Mouse (Mus musculus) liver, adult 2 months (tissue): Measurements from ENCODE around the gene Tmem109.

Experiments
- CTCF ChIP-seq: fragments of 200-500 bp; IDR thresholded peaks from 2 replicates; pipeline ENCODE4 v1.5.1; 2011; ENCODE audit warnings: low read depth, low read length, control low read depth
- POLR2A ChIP-seq: fragments of 200-500 bp; IDR thresholded peaks from 2 replicates; pipeline ENCODE4 v1.6.1; 2011; ENCODE audit warnings: low read length, control low read depth; ENCODE audit not compliant: insufficient read depth; ENCODE audit errors: extremely low read depth

DNA sequence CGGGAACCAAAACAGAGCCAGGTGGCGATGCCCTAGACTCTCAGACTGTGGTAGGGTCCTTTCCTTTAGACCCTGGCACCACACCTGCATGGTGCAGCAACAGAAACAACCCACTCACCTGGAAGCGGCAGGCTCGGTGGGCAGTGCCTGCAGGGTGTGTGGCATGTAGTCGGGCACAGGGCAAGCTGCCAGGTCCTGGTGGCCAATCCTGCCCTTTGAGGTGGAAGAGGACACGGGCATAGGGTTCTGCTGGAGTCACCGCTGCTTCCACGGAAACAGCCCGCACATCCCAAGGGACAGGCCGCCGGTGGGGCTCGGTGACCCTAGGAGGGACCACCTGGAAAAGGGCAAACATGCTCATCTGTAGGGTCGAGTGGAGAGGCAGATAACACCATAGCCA is 15.4 kb downstream of the Tmem109 start:
- no peak for TF ChIP-seq POLR2A
- TF ChIP-seq CTCF, result no peak
